Mouse (Mus musculus) neural tube, embryonic 12.5 days (tissue): ENCODE measurements around the gene Nop53. TPM values are rescaled to one million over a fixed set of nuclear protein-coding genes. Genes with fewer than 3 reads are reported as not detected.

ENCODE experiments used
- ATAC-seq: fragments of 200-750 bp; cut with Nextera tagmentation; 2 replicates; pipeline ENCODE4 v1.8.0; 2017; ENCODE audit warnings: low read depth, mild to moderate bottlenecking, moderate TSS enrichment, moderate library complexity; ENCODE audit not compliant: low FRiP score
- H3K27ac ChIP-seq: fragments of 300-500 bp; sonication (generic); 2 replicates; pipeline ENCODE4 v1.5.1; 2016
- H3K27me3 ChIP-seq: fragments of 300-500 bp; sonication (generic); replicated peaks from 2 replicates; pipeline ENCODE4 v1.6.1; 2016; ENCODE audit warnings: mild to moderate bottlenecking
- H3K36me3 ChIP-seq: fragments of 300-500 bp; sonication (generic); 2 replicates; pipeline ENCODE4 v1.6.1; 2016; ENCODE audit warnings: mild to moderate bottlenecking
- H3K4me1 ChIP-seq: fragments of 300-500 bp; sonication (generic); 2 replicates; pipeline ENCODE4 v1.6.1; 2016
- H3K4me2 ChIP-seq: fragments of 300-500 bp; sonication (generic); replicated peaks from 2 replicates; pipeline ENCODE4 v1.6.1; 2016; ENCODE audit warnings: mild to moderate bottlenecking
- H3K4me3 ChIP-seq: fragments of 300-500 bp; sonication (generic); 2 replicates; pipeline ENCODE4 v1.5.1; 2016
- H3K9ac ChIP-seq: fragments of 300-500 bp; sonication (generic); 2 replicates; pipeline ENCODE4 v1.6.1; 2016; ENCODE audit warnings: mild to moderate bottlenecking
- H3K9me3 ChIP-seq: fragments of 300-500 bp; sonication (generic); 2 replicates; pipeline ENCODE4 v1.6.1; 2016; ENCODE audit warnings: mild to moderate bottlenecking
- WGBS: fragments of 180-500 bp; shearing (Covaris S2); methylation state at CpG from one replicate; pipeline ENCODE4 v1.1.7; 2016; 5-methylcytosine and 5-hydroxymethylcytosine counted together
- polyA plus RNA-seq: library from polyadenylated mRNA; unstranded; fragments of >200 nt; fragmentation: Nextera tagmentation; extraction: Ambion mirVana; gene quantifications from 2 replicates; pipeline ENCODE4 v1.2.1, GENCODE M21; 2016

The Nop53 gene
- polyA plus RNA-seq, 1 experiment from 2014 or later = 169 TPM

DNA sequence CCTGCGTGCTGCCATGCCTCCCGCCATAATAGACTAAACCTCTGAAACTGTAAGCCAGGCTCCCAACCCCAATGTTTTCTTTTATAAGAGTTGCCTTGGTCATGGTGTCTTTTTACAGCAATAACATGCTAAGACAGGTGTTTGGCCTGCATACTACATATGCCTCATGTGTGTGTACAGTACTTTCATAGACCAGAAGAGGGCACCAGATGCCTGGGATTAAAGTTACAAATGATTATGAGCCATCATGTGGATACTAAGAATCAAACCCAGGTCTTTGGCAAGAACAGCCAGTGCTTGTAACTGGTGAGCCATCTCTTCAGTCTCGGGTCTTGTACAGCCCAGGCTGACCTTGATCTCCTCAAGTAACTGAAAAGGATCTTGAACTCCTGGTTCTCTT lies 23.8 kb upstream of the Nop53 start:
- Histone ChIP-seq H3K4me1 (no peaks in the 10 kb centered on the region), H3K27ac (no peak overlapping the region), H3K36me3 (peaks cover 42% of the 10 kb centered on the region), H3K27me3 (no peaks in the 10 kb centered on the region), H3K9me3 (no peaks in the 10 kb centered on the region), H3K4me3 (no peak overlapping the region), H3K4me2 (no peak overlapping the region), H3K9ac (no peak overlapping the region)
- no peak for ATAC-seq
- 88% methylated on average over 3 of the region's 3 CpGs for WGBS

GRCm38 (mm10) chr7:15968322-15968721 lies 22.4 kb upstream of the Nop53 start:
- no peak overlapping the region for H3K4me2 ChIP-seq
- H3K4me1 ChIP-seq = no peaks in the 10 kb centered on the region
- H3K9me3 ChIP-seq = no peaks in the 10 kb centered on the region
- H3K36me3 ChIP-seq = peaks cover 31% of the 10 kb centered on the region
- ATAC-seq = no peak
- no peak overlapping the region for H3K27ac ChIP-seq
- no peak overlapping the region for H3K9ac ChIP-seq
- 88% methylated on average over 8 of the region's 8 CpGs for WGBS
- H3K27me3 ChIP-seq = no peaks in the 10 kb centered on the region
- no peak overlapping the region for H3K4me3 ChIP-seq

DNA sequence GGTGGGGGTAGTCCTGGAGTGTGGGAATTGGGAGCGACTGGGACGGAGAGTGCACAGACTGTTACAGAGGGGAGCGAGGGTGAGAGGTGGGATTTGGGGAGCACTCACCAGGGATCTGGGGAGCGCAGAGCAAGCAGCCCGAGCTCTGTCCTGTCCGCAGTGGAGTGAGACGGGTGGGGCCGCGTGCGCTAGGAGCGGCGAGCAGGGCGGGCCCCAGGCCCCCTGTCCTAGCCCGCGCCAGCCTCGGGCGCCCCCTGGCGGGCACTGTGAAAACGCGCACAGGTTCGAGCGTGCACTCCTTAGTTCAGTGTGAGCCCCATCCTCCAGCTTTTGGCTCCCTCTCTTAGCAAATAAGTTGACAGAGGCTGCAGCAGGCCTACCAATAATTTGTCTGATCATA lies 21.4 kb upstream of the Nop53 start, which contains the start of gene Ehd2:
TSS of gene Ehd2 (minus strand) at position 256 of the 400 bp plus-strand sequence.
- WGBS = under 1% methylated on average over 22 of the region's 22 CpGs
- peak; percentile 75 for ATAC-seq
- H3K4me2 ChIP-seq = peak within 1 kb of the TSS; percentile 59
- no peak within 1 kb of the TSS for H3K27ac ChIP-seq
- peaks cover 21% of the 10 kb centered on the region for H3K36me3 ChIP-seq
- H3K27me3 ChIP-seq = no peaks in the 10 kb centered on the region
- H3K4me3 ChIP-seq = peak within 1 kb of the TSS; percentile 29
- peaks cover 6% of the 10 kb centered on the region; the same call in 1 of the 2 replicates for H3K4me1 ChIP-seq
- no peaks in the 10 kb centered on the region for H3K9me3 ChIP-seq
- peak within 1 kb of the TSS; percentile 40; the same call in 1 of the 2 replicates for H3K9ac ChIP-seq

DNA sequence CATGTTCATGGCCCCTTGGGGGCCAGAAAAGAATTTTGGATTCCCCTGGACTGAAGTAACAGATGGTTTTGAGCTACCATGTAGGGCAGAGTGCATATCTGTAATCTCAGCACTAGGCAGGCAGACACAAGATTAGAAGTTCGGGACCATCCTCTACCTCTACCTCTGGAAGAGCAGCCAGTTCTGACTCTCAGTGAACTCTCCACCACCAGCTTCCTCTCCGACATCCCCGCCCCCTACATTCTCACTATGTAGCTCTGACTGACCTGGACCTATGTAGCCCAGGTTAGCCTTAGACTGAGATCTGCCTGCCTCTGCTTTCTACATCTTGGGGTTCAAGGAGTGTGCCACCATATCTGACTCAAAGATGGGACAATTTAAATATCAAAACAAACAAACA lies 20.6 kb upstream of the Nop53 start:
- no peak for ATAC-seq
- H3K4me3 ChIP-seq = no peak overlapping the region
- H3K27me3 ChIP-seq = no peaks in the 10 kb centered on the region
- H3K9me3 ChIP-seq = no peaks in the 10 kb centered on the region
- H3K4me1 ChIP-seq = peaks cover 8% of the 10 kb centered on the region; the same call in 1 of the 2 replicates
- peak overlapping the region; percentile 59; the same call in 1 of the 2 replicates for H3K4me2 ChIP-seq
- H3K27ac ChIP-seq = no peak overlapping the region
- no peak overlapping the region for H3K9ac ChIP-seq
- 82% methylated on average over 3 of the region's 3 CpGs for WGBS
- peaks cover 13% of the 10 kb centered on the region for H3K36me3 ChIP-seq

DNA sequence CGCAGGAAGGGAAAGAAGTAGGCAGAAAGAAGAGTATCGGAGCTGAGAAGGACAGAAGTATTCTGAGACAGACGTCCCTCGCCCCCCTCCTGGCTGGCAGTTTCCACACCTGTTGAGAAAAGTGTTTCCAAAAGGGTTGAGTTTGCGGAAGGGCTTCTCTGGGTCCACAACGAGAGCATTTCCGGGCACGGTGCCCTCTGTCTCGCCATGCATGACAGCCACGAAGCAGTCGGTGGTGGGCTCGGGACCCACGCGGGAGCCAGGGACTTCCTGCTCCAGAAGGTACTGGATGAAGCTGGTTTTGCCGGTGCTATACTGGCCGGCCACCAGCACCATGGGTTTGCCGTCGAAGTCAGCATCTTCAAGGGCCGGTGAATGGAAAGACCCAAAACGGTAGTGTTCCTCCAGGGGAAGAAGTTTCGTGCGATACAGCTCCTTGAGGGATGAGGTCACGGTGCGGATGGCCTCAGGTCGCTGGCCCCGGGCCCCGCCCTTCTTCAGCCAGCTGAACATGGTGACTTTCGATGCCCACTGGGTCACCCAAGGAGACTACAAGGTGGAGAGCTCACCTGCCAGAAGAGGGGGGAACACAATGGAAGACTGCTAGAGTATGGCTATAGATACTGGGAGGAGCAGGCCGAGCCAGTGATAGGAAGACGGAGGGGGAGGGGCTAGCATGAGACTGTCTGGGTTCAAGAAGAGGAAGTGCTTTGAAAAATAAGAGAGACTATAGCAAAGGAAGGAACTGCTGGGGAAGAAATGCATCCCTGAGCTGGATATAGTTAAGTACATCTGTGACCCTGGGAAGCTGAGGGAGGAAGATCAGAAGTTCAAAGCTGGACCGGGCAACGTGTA lies 18.2 kb upstream of the Nop53 start:
- H3K4me1 ChIP-seq = peaks cover 12% of the 10 kb centered on the region
- no peak overlapping the region for H3K4me2 ChIP-seq
- 87% methylated on average over 32 of the region's 32 CpGs for WGBS
- no peaks in the 10 kb centered on the region for H3K9me3 ChIP-seq
- H3K4me3 ChIP-seq = no peak overlapping the region
- H3K27me3 ChIP-seq = no peaks in the 10 kb centered on the region
- no peaks in the 10 kb centered on the region for H3K36me3 ChIP-seq
- H3K27ac ChIP-seq = no peak overlapping the region
- no peak for ATAC-seq
- H3K9ac ChIP-seq = no peak overlapping the region

- H3K27me3 ChIP-seq = no peaks in the 10 kb centered on the region
- H3K9ac ChIP-seq = no peak overlapping the region
- 0 out of 2 replicates have a peak, but pooled peaks have one; percentile 23 for ATAC-seq
- 0 out of 2 replicates have a peak overlapping the region, but pooled peaks have one; percentile 5 for H3K4me2 ChIP-seq
- WGBS = 47% methylated on average over 12 of the region's 12 CpGs
- H3K4me3 ChIP-seq = no peak overlapping the region
- H3K9me3 ChIP-seq = no peaks in the 10 kb centered on the region
- H3K4me1 ChIP-seq = peaks cover 12% of the 10 kb centered on the region
- H3K27ac ChIP-seq = no peak overlapping the region
- no peaks in the 10 kb centered on the region for H3K36me3 ChIP-seq
Measured at GRCm38 (mm10) chr7:15962311-15963288, 16.7 kb upstream of the Nop53 start.

- H3K27ac ChIP-seq = no peak overlapping the region
- no peaks in the 10 kb centered on the region for H3K27me3 ChIP-seq
- no peak for ATAC-seq
- H3K4me1 ChIP-seq = peaks cover 12% of the 10 kb centered on the region
- no peaks in the 10 kb centered on the region for H3K36me3 ChIP-seq
- H3K9ac ChIP-seq = no peak overlapping the region
- H3K4me3 ChIP-seq = no peak overlapping the region
- WGBS = 88% methylated on average over 7 of the region's 7 CpGs
- H3K4me2 ChIP-seq = no peak overlapping the region
- H3K9me3 ChIP-seq = no peaks in the 10 kb centered on the region
Measured at GRCm38 (mm10) chr7:15961798-15962197, 15.9 kb upstream of the Nop53 start.

- 65% methylated on average over 4 of the region's 4 CpGs for WGBS
- H3K9ac ChIP-seq = no peak overlapping the region
- no peaks in the 10 kb centered on the region for H3K27me3 ChIP-seq
- H3K4me2 ChIP-seq = no peak overlapping the region
- peaks cover 12% of the 10 kb centered on the region for H3K4me1 ChIP-seq
- H3K4me3 ChIP-seq = no peak overlapping the region
- no peak overlapping the region for H3K27ac ChIP-seq
- H3K9me3 ChIP-seq = no peaks in the 10 kb centered on the region
- no peak for ATAC-seq
- H3K36me3 ChIP-seq = no peaks in the 10 kb centered on the region
Measured at GRCm38 (mm10) chr7:15961239-15961638, 15.4 kb upstream of the Nop53 start.

DNA sequence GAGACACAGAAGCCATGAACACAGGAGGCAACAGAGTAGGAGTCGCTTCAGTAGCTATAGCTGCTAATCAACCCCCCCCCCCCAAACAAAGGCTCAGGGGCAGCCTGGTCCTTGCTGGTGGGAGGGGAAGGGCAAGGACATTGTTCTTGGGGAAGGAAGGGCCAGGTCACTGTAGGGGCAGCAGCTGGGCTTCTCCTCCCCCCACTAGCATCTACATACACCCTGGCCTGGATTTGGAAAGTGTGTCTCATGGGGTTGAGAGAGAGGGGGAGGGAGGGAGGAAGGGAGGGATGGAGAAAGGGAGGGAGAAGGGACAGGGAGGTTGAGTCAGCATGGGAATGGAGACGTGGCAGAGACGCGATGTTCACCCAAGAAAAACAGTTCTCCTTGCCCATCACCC lies 14.8 kb upstream of the Nop53 start:
- Histone ChIP-seq H3K9ac (no peak overlapping the region), H3K4me2 (no peak overlapping the region), H3K4me1 (peaks cover 12% of the 10 kb centered on the region), H3K4me3 (no peak overlapping the region), H3K36me3 (no peaks in the 10 kb centered on the region), H3K27ac (no peak overlapping the region), H3K27me3 (no peaks in the 10 kb centered on the region), H3K9me3 (no peaks in the 10 kb centered on the region)
- 32% methylated on average over 4 of the region's 4 CpGs for WGBS
- ATAC-seq = no peak

GRCm38 (mm10) chr7:15956143-15956542 lies 10.3 kb upstream of the Nop53 start:
- no peak for ATAC-seq
- H3K4me3 ChIP-seq = no peak overlapping the region
- H3K36me3 ChIP-seq = no peaks in the 10 kb centered on the region
- no peak overlapping the region for H3K9ac ChIP-seq
- H3K27me3 ChIP-seq = no peaks in the 10 kb centered on the region
- WGBS = 75% methylated on average over 5 of the region's 5 CpGs
- H3K4me2 ChIP-seq = no peak overlapping the region
- H3K27ac ChIP-seq = no peak overlapping the region
- no peaks in the 10 kb centered on the region for H3K9me3 ChIP-seq
- peaks cover 4% of the 10 kb centered on the region; the same call in 1 of the 2 replicates for H3K4me1 ChIP-seq

- no peak for ATAC-seq
- 25% methylated on average over 7 of the region's 7 CpGs for WGBS
- Histone ChIP-seq H3K9me3 (no peaks in the 10 kb centered on the region), H3K4me3 (peak overlapping the region; percentile 27), H3K36me3 (no peaks in the 10 kb centered on the region), H3K4me1 (no peaks in the 10 kb centered on the region; the same call in 1 of the 2 replicates), H3K27me3 (no peaks in the 10 kb centered on the region), H3K27ac (no peak overlapping the region), H3K9ac (0 out of 2 replicates have a peak overlapping the region, but pooled peaks have one; percentile 35), H3K4me2 (peak overlapping the region; percentile 53)
Measured at GRCm38 (mm10) chr7:15955509-15955908, 9.6 kb upstream of the Nop53 start.

DNA sequence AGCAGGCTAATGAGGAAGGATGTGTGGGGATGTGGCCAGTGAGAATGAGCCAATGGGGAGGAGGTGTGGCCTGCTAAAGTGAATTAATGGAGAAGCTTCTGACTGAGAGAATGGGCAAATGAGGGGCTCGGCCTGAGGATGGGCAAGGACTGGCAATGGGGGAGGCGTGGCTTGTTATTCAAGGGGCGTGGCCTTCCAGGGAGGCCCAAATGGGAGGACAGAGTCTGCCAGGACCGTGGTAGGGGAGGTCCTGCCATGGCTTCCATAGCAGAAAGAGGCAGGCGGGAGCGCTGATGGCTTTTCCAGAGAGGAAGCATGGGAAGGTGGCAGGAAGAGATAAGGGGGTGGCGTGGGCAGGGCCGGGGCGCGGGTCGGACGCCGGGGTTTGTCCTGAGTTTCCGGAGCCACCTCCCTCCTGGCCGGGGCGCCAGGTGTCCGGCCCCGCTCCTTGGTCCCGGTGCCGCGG lies 9.1 kb upstream of the Nop53 start:
- peak overlapping the region; percentile 27 for H3K4me3 ChIP-seq
- ATAC-seq = peak; percentile 78; the same call in 1 of the 2 replicates
- no peaks in the 10 kb centered on the region for H3K9me3 ChIP-seq
- 0 out of 2 replicates have a peak overlapping the region, but pooled peaks have one; percentile 35 for H3K9ac ChIP-seq
- peak overlapping the region; percentile 53 for H3K4me2 ChIP-seq
- H3K4me1 ChIP-seq = no peaks in the 10 kb centered on the region
- 5% methylated on average over 21 of the region's 21 CpGs for WGBS
- no peaks in the 10 kb centered on the region for H3K36me3 ChIP-seq
- H3K27me3 ChIP-seq = no peaks in the 10 kb centered on the region
- H3K27ac ChIP-seq = no peak overlapping the region
